Mouse (Mus musculus) embryo, embryonic 9.5 days (tissue): ENCODE results near the gene Cryzl2.

ENCODE experiments used
- DNase-seq: peaks from one replicate; pipeline ENCODE4 v3.0.0-alpha.2; 2017; ENCODE audit errors: extremely low spot score

The Cryzl2 gene

GRCm38 (mm10) chr1:157443026-157443722 lies 15.2 kb upstream of the Cryzl2 start:
- peak; percentile 62 for DNase-seq

- no peak for DNase-seq
These were observed 14.4 kb upstream of the Cryzl2 start for GRCm38 (mm10) chr1:157443723-157444561.

- DNase-seq: no peak
These were observed 13.6 kb upstream of the Cryzl2 start for GRCm38 (mm10) chr1:157444632-157445300.

DNA sequence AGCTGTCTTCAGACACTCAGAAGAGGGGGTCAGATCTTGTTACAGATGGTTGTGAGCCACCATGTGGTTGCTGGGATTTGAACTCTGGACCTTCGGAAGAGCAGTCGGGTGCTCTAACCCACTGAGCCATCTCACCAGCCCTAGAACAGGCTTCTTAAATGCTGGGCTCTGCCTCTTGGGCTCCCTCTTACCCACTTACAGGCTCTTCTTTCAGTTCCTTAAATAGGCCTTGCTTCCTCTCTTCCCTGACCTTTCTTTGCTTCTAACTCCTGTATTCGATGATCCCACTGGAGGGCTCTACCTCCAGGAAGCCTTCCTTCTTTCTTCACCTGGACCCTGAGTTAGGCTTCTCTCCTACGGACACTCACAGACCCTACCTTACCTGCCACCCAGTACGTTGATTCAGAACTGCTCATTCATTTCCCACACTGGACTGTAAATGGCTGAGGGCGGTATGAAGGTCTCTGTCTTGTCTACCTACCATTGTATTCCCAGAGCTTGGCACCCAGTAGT lies 12.9 kb upstream of the Cryzl2 start:
- no peak for DNase-seq

DNA sequence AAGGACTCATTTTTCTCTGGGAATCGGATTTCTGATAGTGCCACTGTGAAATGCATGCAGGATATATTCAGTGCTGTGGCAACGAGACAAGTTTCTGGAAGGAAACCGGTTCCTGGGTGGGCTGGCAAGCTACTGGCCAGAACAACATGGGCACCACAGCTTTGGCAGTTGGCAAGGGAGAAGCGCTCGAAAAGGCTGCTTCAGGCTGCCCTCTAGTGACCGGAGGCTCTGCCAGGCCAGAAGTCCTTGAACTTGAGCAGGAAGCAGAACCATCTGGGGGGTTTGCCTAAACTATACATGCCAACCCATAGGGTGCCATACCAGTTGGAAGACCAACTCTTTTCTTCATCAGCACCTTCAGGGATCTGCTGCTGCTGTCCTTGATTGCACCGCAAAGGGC lies 12.1 kb upstream of the Cryzl2 start:
- DNase-seq: no peak

- no peak for DNase-seq
These were observed 11.2 kb upstream of the Cryzl2 start for GRCm38 (mm10) chr1:157447142-157447541.

DNA sequence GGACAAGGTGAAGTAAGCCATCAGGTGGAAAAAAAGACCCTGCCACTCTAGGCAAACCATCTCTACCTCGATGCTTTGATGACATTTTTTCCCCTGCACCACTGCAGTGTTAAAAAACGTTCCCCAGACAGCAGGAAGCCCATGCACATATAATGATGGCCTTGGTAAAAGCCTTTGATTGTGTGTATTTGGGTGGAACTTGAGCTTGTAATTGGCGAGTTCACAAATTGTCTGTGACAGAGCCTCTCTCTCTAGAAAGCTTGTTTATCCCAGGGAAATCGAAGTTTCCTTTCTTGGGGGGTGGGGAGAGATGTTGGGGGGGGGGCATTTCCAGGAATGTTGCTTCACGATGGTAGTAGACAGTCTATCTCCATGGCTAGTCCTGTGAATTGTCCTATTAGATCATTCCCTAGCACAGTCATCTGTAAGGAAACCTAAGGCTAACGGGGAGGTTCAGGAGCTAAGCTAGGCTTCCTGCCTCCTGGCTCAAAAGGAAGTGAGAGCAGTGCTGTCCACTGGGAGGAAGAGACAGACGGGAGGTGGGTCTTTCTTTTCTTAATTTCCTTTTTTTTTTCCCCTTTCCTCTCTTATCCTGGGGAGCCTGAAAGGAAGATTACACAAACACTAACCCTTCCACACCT lies 10.1 kb upstream of the Cryzl2 start:
- DNase-seq: no peak

DNA sequence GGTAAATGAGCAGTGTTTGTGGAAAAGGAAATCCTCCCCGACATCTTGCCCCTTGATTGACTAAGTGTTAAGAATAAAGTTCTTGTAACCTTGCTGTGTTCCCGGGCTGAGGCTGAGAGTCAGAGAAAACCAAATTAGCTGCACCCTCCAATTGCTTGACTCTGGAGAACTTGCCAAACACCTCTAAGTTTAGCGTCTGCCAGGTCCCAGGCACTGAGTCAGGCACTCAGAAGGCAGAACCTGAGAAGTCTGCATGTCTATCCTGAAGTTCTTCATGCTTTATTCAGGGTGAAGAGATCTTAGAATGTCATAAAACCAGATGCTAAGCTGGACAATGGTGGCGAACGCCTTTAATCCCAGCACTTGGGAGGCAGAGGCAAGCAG lies 9.6 kb upstream of the Cryzl2 start:
- DNase-seq: no peak

- peak; percentile 43 for DNase-seq
These were observed 8.8 kb upstream of the Cryzl2 start for GRCm38 (mm10) chr1:157449532-157449931.

- DNase-seq: peak; percentile 44
These were observed 8.3 kb upstream of the Cryzl2 start for GRCm38 (mm10) chr1:157449981-157450636.

- DNase-seq: no peak
These were observed 6.1 kb upstream of the Cryzl2 start for GRCm38 (mm10) chr1:157452284-157452683.

- DNase-seq: no peak
These were observed 5.4 kb upstream of the Cryzl2 start for GRCm38 (mm10) chr1:157452759-157453549.

DNA sequence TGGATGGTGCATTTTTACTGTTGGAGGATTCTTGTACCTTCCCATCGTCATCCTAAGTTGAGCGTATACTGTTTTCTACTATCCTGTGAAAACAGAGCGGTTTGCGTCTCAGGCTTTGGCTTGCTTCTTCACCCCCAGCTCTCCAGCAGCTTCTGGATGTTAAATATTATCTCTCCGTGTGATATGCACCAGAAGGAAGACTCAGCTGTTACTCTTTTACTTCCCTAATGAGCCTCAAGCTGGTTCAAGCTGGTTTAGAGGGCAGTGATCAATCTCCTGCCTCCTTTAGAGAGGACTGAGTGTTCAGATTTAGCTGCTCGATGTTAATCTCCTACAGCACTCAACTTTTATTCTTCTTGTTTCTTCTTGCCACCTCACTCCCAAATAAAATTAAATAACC lies 3.5 kb upstream of the Cryzl2 start:
- DNase-seq: no peak

GRCm38 (mm10) chr1:157457789-157458188 lies 588 bp upstream of the Cryzl2 start:
- no peak for DNase-seq

DNA sequence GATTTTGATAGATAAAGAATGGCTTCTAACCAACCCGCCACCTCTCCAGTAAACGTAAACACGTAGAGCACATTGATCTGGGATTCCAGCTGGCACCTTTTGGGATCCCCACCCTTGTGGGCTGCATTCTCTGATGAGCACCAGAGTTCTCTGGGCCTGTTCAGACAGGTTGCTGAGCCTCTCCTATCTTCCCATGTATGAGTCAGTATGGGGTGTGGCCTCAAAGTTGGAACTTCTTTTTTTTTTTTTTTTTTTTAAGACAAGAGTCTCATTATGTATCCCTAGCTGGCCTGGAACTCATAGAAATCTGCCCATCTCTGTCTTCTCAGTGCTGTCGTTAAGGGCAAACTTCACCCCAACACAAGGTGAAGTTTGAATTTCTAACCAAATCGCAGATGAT lies 1.5 kb downstream of the Cryzl2 start:
- DNase-seq: no peak

- no peak for DNase-seq
These were observed 2.9 kb downstream of the Cryzl2 start for GRCm38 (mm10) chr1:157461276-157461675.

GRCm38 (mm10) chr1:157462336-157462735 lies 4.0 kb downstream of the Cryzl2 start:
- DNase-seq: no peak

- DNase-seq: no peak
These were observed 6.8 kb downstream of the Cryzl2 start for GRCm38 (mm10) chr1:157465194-157465593.

DNA sequence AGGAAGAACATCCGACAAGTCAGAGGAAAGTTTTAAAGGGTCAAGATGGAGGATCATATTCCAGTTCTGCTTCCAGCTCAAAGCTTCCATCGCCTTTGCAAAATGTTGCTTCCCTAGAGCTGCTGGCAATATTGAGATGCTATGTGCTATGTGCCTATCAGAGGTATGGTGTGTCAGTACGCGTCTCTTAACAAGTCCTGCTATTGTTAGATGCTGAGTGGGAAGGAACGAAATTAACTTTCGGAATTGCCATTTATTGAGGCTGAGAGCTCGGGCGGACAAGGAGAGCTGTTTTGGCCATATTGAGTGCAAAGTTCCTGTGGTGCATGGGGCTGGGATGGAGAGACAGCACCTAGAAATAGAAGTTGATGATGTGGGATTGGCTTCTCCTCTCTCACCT lies 9.5 kb downstream of the Cryzl2 start:
- no peak for DNase-seq

- DNase-seq: no peak
These were observed 12.5 kb downstream of the Cryzl2 start for GRCm38 (mm10) chr1:157470761-157471386.
